In the genomic region with DNA sequence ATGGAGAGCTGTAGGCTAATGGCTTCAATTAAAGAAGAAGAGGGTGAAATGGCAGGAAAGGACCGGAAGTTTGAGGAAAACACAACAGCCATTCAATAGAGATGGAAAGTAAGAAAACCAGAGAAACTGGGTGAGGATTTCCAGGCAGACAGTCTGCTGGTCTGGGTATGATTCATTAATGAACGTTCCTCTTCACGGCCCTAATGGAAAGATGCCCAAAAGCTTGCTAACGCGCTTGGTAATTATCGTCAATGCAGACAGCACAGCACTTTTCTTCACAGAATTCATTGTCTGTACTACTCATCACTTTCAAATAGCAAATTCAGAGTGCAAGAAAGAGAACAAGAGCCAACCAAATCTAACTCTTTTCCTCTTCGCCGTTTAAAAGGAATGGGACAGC, we compare ENCODE assay signal across 14 mouse cellular contexts.
"Had no signal": no experiment of that assay in that cellular context is flagged by ENCODE, and none has a peak within 500 bp of the region (broad histone marks: within the 10 kb centered on the region; RNA-seq: fewer than 3 reads in every experiment).

No protein-coding gene starts in this region.

- DNase-seq: gastrocnemius, adult 2 months; gastrocnemius, postnatal 10 days; gastrocnemius, postnatal 25 days; heart, adult 2 months; heart, postnatal 14 days; heart, postnatal 36 days; kidney, adult 11 months; kidney, adult 2 months; kidney, adult 9 months; kidney, postnatal 14 days; kidney, postnatal 4 days; liver; liver, embryonic 13.5 days; liver, postnatal 0 days had no signal
